7 mouse cellular contexts compared by ENCODE assay signal in the genomic region with DNA sequence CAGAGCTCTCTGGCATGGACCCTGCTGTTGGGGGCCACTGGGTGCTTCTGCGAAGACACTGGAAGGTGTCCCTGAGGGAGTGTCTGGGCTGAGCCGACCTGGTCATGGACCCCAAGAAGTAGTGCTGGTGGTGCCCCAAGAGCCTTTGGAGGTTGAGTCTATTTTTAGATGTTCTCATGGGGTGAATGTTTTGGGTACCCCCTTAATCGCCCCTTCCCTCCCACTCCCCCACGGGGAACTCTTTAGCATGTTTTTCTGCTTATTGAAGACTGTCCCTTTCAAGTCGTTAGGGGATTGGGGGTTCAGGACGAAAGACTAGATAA. TPM values are rescaled to one million over a fixed set of nuclear protein-coding genes. Genes with fewer than 3 reads are reported as not detected.
DNase-seq lines count a peak whose midpoint lies in the region; ATAC-seq and TF ChIP-seq lines count a peak whose summit lies in the region.

No protein-coding gene starts in this region.

- peak overlapping the region; percentile 92 for H3K4me3 ChIP-seq in megakaryocyte, embryonic 14.5 days (replicated peaks)
- H3K4me3 ChIP-seq in forebrain, embryonic 12.5 days (replicated peaks) = peak overlapping the region; percentile 86
- H3K4me3 ChIP-seq in limb, embryonic 14.5 days (replicated peaks; ENCODE audit: low read length) = peak overlapping the region; percentile 88
- peak overlapping the region; percentile 83 for H3K4me3 ChIP-seq in stomach, embryonic 15.5 days (replicated peaks)

- TF ChIP-seq POLR2A in limb, embryonic 14.5 days (IDR thresholded peaks at IDR 0.05; ENCODE audit: borderline replicate concordance, extremely low read depth, insufficient read depth, insufficient read length) = no peak

- no peaks in the 10 kb centered on the region for H3K27me3 ChIP-seq in megakaryocyte, embryonic 14.5 days (replicated peaks)
- no peaks in the 10 kb centered on the region for H3K27me3 ChIP-seq in forebrain, embryonic 12.5 days
- H3K27me3 ChIP-seq in limb, embryonic 14.5 days (ENCODE audit: control insufficient read depth, insufficient read depth, low read length) = no peaks in the 10 kb centered on the region
- H3K27me3 ChIP-seq in stomach, embryonic 15.5 days (replicated peaks) = no peaks in the 10 kb centered on the region

- H3K9me3 ChIP-seq in megakaryocyte, embryonic 14.5 days = no peaks in the 10 kb centered on the region
- no peaks in the 10 kb centered on the region for H3K9me3 ChIP-seq in forebrain, embryonic 12.5 days
- H3K9me3 ChIP-seq in limb, embryonic 14.5 days (ENCODE audit: control insufficient read depth, low read length) = no peaks in the 10 kb centered on the region
- H3K9me3 ChIP-seq in stomach, embryonic 15.5 days = no peaks in the 10 kb centered on the region

- H3K36me3 ChIP-seq in megakaryocyte, embryonic 14.5 days (replicated peaks; ENCODE audit: low read length) = peaks cover 29% of the 10 kb centered on the region
- H3K36me3 ChIP-seq in forebrain, embryonic 12.5 days (replicated peaks) = 0 out of 2 replicates have a peak, but pooled peaks cover 7% of the 10 kb centered on the region
- peaks cover 16% of the 10 kb centered on the region for H3K36me3 ChIP-seq in limb, embryonic 14.5 days (ENCODE audit: control insufficient read depth, insufficient read depth, low read length)
- H3K36me3 ChIP-seq in stomach, embryonic 15.5 days = 0 out of 2 replicates have a peak, but pooled peaks cover 4% of the 10 kb centered on the region

- WGBS in forebrain, embryonic 12.5 days = 2% methylated on average over 6 of the region's 6 CpGs
- WGBS in limb, embryonic 14.5 days = 11% methylated on average over 4 of the region's 6 CpGs
- WGBS in stomach, embryonic 15.5 days = 8% methylated on average over 6 of the region's 6 CpGs

- peak overlapping the region; percentile 92 for H3K4me2 ChIP-seq in forebrain, embryonic 12.5 days
- H3K4me2 ChIP-seq in limb, embryonic 14.5 days (replicated peaks; ENCODE audit: low read depth, low read length, severe bottlenecking) = peak overlapping the region; percentile 86
- peak overlapping the region; percentile 82 for H3K4me2 ChIP-seq in stomach, embryonic 15.5 days

- ATAC-seq in megakaryocyte, adult 5-6 weeks (ENCODE audit: poor library complexity, severe bottlenecking) = no peak
- ATAC-seq in forebrain, embryonic 12.5 days (ENCODE audit: low FRiP score) = no peak
- no peak for ATAC-seq in limb, embryonic 14.5 days (ENCODE audit: low FRiP score, low read depth)
- no peak for ATAC-seq in stomach, embryonic 15.5 days (ENCODE audit: insufficient read depth, low FRiP score, low read depth)

- peak overlapping the region; percentile 99 for H3K9ac ChIP-seq in forebrain, embryonic 12.5 days
- H3K9ac ChIP-seq in limb, embryonic 14.5 days (ENCODE audit: low read depth, low read length, severe bottlenecking) = peak overlapping the region; percentile 99
- peak overlapping the region; percentile 41 for H3K9ac ChIP-seq in stomach, embryonic 15.5 days

- peak overlapping the region; percentile 100 for H3K27ac ChIP-seq in forebrain, embryonic 12.5 days
- peak overlapping the region; percentile 73 for H3K27ac ChIP-seq in limb, embryonic 14.5 days (replicated peaks; ENCODE audit: low read depth, low read length)
- peak overlapping the region; percentile 78 for H3K27ac ChIP-seq in stomach, embryonic 15.5 days

- no peak for DNase-seq in limb, embryonic 14.5 days (ENCODE audit: low spot score)
- DNase-seq in thymus, adult 18-20 months = no peak
- no peak for DNase-seq in right cerebral cortex, postnatal 10 days (ENCODE audit: low spot score in 2 of 2)

- H3K4me1 ChIP-seq in megakaryocyte, embryonic 14.5 days = peaks cover 31% of the 10 kb centered on the region
- peaks cover 17% of the 10 kb centered on the region for H3K4me1 ChIP-seq in forebrain, embryonic 12.5 days
- H3K4me1 ChIP-seq in limb, embryonic 14.5 days (ENCODE audit: control insufficient read depth, insufficient read depth, low read length) = peaks cover 4% of the 10 kb centered on the region
- H3K4me1 ChIP-seq in stomach, embryonic 15.5 days = peaks cover 12% of the 10 kb centered on the region; the same call in 1 of the 2 replicates

RNA-seq across cellular contexts. Expression of a gene that starts 10.6 kb away (rescaled TPM):
- 5.1 and 28.3 TPM in 2 replicates for polyA plus RNA-seq in megakaryocyte, embryonic 14.5 days (2012; ENCODE audit: insufficient read depth, low replicate concordance)
- total RNA-seq in megakaryocyte, adult 5-6 weeks (2015) = 41.5 and 50.7 TPM in 2 replicates
- total RNA-seq in megakaryocyte, adult 5-6 weeks (2017) = 47.3 and 52.8 TPM in 2 replicates
- 61.7 and 76.8 TPM in 2 replicates for polyA plus RNA-seq in forebrain, embryonic 12.5 days (2016; fragmentation: Nextera tagmentation; extraction: Ambion mirVana)
- 52.7 and 59.4 TPM in 2 replicates for polyA plus RNA-seq in limb, embryonic 14.5 days (2012; rRNA removed)
- polyA plus RNA-seq in limb, embryonic 14.5 days (2014; fragmentation: Nextera tagmentation; extraction: Ambion mirVana) = 33.4 and 38.0 TPM in 2 replicates
- polyA plus RNA-seq in stomach, embryonic 15.5 days (2015; fragmentation: Nextera tagmentation; extraction: Ambion mirVana) = 52.2 and 59.1 TPM in 2 replicates

RNA-seq across cellular contexts. Expression of a gene that starts 16.8 kb away (rescaled TPM):
- polyA plus RNA-seq in megakaryocyte, embryonic 14.5 days (2012; ENCODE audit: insufficient read depth, low replicate concordance) = 0.04 and 1.8 TPM in 2 replicates
- 0.09 TPM in 1 of 2 replicates, not detected in the other for total RNA-seq in megakaryocyte, adult 5-6 weeks (2015)
- not detected in 2 replicates for total RNA-seq in megakaryocyte, adult 5-6 weeks (2017)
- 26.3 and 26.4 TPM in 2 replicates for polyA plus RNA-seq in forebrain, embryonic 12.5 days (2016; fragmentation: Nextera tagmentation; extraction: Ambion mirVana)
- 18.7 and 19.0 TPM in 2 replicates for polyA plus RNA-seq in limb, embryonic 14.5 days (2012; rRNA removed)
- polyA plus RNA-seq in limb, embryonic 14.5 days (2014; fragmentation: Nextera tagmentation; extraction: Ambion mirVana) = 7.9 and 8.2 TPM in 2 replicates
- polyA plus RNA-seq in stomach, embryonic 15.5 days (2015; fragmentation: Nextera tagmentation; extraction: Ambion mirVana) = 4.0 TPM in 2 replicates

RNA-seq across cellular contexts. Expression of a gene that starts 28.1 kb away (rescaled TPM):
- 0.12 and 1.7 TPM in 2 replicates for polyA plus RNA-seq in megakaryocyte, embryonic 14.5 days (2012; ENCODE audit: insufficient read depth, low replicate concordance)
- total RNA-seq in megakaryocyte, adult 5-6 weeks (2015) = not detected in 2 replicates
- total RNA-seq in megakaryocyte, adult 5-6 weeks (2017) = 0.22 and 0.24 TPM in 2 replicates
- 20.9 and 22.0 TPM in 2 replicates for polyA plus RNA-seq in forebrain, embryonic 12.5 days (2016; fragmentation: Nextera tagmentation; extraction: Ambion mirVana)
- polyA plus RNA-seq in limb, embryonic 14.5 days (2012; rRNA removed) = 8.8 and 10.8 TPM in 2 replicates
- polyA plus RNA-seq in limb, embryonic 14.5 days (2014; fragmentation: Nextera tagmentation; extraction: Ambion mirVana) = 13.0 and 14.2 TPM in 2 replicates
- polyA plus RNA-seq in stomach, embryonic 15.5 days (2015; fragmentation: Nextera tagmentation; extraction: Ambion mirVana) = 11.3 and 12.7 TPM in 2 replicates

Comparison
In these comparisons a context has a peak if more than half of its experiments do, and no peak if none do; other contexts are left out.
1. H3K9ac ChIP-seq: peak in every context shown above with its lines; median percentile 99 in forebrain, embryonic 12.5 days; 99 in limb, embryonic 14.5 days; 41 in stomach, embryonic 15.5 days.